Mouse (Mus musculus) neutrophil, adult 65 days (primary cell): ENCODE measurements around the gene Ube2d3. TPM values are rescaled to one million over a fixed set of nuclear protein-coding genes. Genes with fewer than 3 reads are reported as not detected.

ENCODE experiments used
- total RNA-seq: library from RNA; stranded (reverse); gene quantifications from 2 replicates; pipeline ENCODE4 v1.2.4, GENCODE M21; 2023

Ube2d3 gene
- total RNA-seq: 528 and 646 TPM in 2 replicates

GRCm38 (mm10) chr3:135437758-135438495, at the start of gene Ube2d3:
Ube2d3 (plus strand) TSS chr3:135438149.

GRCm38 (mm10) chr3:135423608-135424212, 14.2 kb upstream of the Ube2d3 start, which contains the start of gene Cisd2:
Cisd2 (minus strand) TSS chr3:135423925.

GRCm38 (mm10) chr3:135485128-135485899, 47.4 kb downstream of the Ube2d3 start, which contains the start of gene Manba:
Manba (plus strand) TSS chr3:135485611.

Other genes starting within 250 kb of the Ube2d3 start
- gene Cenpe, start 225.6 kb upstream of the Ube2d3 start, total RNA-seq: 21.7 and 34.6 TPM in 2 replicates
- not detected in 2 replicates for gene Bdh2, start 156.9 kb upstream of the Ube2d3 start, total RNA-seq
- not detected in 2 replicates for gene Slc9b2, start 130.4 kb upstream of the Ube2d3 start, total RNA-seq
- not detected in 2 replicates for gene Slc9b1, start 90.1 kb upstream of the Ube2d3 start, total RNA-seq
- gene Cisd2, start 14.2 kb upstream of the Ube2d3 start, total RNA-seq: 21.0 and 21.3 TPM in 2 replicates
- 18.3 and 33.3 TPM in 2 replicates for gene Manba, start 47.5 kb downstream of the Ube2d3 start, total RNA-seq